Mouse (Mus musculus) large intestine, adult 2 months (tissue): ENCODE data around the gene Jazf1. TPM values are rescaled to one million over a fixed set of nuclear protein-coding genes. Genes with fewer than 3 reads are reported as not detected.
A peak's percentile ranks its signal among the peaks of the same experiment; 100 is the strongest.

Experiments used
- DNase-seq: peaks from one replicate; pipeline ENCODE4 v3.0.0-alpha.2; 2012; ENCODE audit warnings: low read depth, low spot score
- WGBS: fragments of 180-500 bp; shearing (Covaris S2); methylation state at CpG from one replicate; pipeline ENCODE4 v1.1.7; 2018; 5-methylcytosine and 5-hydroxymethylcytosine counted together
- polyA plus RNA-seq: library from polyadenylated mRNA; depleted of rRNA; stranded (reverse); fragments of >200 nt; gene quantifications from 2 replicates; pipeline ENCODE4 v1.2.3, GENCODE M21; 2012

Jazf1 gene
- polyA plus RNA-seq, 1 experiment: 0.66 TPM

DNA sequence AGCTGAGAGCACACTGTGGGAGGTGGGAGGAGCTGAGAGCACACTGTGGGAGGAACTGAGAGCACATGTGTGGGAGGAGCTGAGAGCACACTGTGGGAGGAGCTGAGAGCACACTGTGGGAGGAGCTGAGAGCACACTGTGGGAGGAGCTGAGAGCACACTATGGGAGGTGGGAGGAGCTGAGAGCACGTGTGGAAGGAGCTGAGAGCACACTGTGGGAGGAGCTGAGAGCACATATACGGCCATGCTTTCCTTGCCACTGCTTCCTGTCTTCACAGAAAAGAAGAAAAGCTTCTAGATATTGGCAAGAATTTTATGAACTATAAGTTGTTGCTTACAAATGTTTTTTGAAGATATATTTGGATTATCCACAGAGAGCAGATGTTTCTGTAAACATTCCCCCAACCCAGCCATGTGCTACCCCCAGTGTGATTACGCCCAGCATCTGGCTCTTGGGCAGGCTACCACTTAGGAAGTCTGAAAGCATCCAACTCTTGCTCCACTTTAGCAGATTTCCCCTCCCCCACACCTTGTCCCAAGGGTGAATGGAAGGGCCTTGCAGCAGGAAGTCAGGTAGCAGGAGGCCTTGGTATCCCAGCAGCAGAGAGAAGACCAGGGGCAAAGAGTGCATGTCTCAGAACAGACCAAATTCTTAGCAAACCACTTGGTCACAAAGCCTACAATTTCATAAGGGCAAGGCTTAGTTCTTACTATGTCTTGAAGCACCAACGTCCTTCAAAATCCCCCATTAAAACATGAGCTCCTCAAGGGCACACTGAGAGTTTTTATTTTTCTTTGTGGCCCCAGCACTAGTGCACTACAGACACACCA, 105.6 kb downstream of the Jazf1 start:
- whole genome bisulfite sequencing: 44% methylated on average over 4 of the region's 4 CpGs
- no peak for DNase-seq

DNA sequence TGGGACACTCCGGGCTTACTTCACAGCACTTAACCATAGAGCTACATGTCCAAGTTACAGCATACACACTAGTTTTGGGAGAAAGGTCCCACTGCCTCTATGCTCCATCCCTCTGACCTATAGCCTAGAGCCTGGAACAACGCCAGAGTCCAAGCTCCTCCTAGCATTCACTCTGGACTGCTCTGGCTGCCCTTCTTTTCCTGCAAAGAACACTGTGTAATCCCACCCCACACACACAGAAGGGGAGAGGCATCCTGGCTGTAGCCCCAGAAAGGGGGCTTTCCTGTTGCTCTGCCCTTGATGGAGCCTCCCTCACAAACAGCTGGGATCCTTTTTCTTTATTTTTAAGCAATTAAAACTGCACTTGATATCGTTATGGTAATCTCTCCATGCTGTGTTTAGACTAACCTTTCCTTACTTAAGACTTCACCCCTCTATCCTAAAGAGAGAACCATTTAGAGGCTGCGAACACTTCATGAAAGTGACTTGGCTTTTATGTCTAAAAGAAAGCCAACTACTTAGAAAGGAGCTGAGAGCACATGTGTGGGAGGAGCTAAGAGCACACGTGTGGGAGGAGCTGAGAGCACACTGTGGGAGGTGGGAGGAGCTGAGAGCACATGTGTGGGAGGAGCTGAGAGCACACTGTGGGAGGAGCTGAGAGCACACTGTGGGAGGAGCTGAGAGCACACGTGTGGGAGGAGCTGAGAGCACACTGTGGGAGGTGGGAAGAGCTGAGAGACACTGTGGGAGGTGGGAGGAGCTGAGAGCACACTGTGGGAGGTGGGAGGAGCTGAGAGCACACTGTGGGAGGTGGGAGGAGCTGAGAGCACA, 106.6 kb downstream of the Jazf1 start:
- DNase-seq: no peak
- 56% methylated on average over 6 of the region's 6 CpGs for WGBS

DNA sequence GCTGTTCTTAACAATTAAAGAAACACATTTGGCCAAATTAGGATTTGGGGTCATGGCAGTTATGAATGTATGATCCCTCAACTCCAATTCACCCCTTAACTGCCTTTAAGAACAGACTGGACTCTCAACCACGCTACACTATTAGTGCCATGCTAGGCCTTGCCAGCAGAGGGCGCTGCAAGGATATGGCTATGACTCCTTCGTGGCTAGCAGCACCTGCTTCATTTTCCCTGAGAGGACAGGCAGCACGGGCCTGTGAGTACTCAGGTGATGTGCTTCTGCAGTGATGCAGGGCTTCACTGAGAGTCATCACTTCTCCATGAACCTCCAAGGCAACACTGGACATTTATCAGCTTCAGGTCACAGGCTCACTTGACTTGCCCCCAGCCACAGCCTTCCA, 110.7 kb downstream of the Jazf1 start:
- 5% methylated on average over 4 of the region's 4 CpGs for WGBS
- DNase-seq: peak; percentile 22

GRCm38 (mm10) chr6:52956131-52956530, 112.3 kb downstream of the Jazf1 start:
- WGBS: 90% methylated on average over 2 of the region's 2 CpGs

GRCm38 (mm10) chr6:52955304-52955703, 113.1 kb downstream of the Jazf1 start:
- DNase-seq: no peak
- WGBS: 16% methylated on average over 2 of the region's 2 CpGs

More at GRCm38 (mm10) chr6:52956131-52956530, 112.3 kb downstream of the Jazf1 start:
- DNase-seq: no peak

DNA sequence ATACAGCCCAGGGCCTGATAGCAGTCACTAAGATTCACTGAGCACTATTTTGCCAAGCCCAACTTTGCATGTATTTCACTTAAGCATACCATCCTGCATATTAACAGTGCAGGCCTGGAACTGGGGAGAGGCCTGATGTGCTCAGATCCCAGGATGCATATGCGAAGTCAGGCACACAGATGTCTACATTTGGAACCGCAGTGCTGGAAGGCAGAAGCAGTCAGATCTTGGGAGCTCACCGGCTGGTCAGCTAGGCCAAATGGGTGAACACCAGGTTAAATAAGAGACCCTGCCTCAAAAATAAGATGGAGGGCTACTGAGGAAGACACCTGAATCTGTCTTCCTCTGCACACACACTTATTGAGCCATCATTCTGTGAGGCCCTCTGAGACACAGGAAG, 113.6 kb downstream of the Jazf1 start:
- 89% methylated on average over 3 of the region's 3 CpGs for WGBS
- DNase-seq: no peak

- no peak for DNase-seq
- WGBS: 47% methylated on average over 9 of the region's 9 CpGs
These were observed 114.0 kb downstream of the Jazf1 start for GRCm38 (mm10) chr6:52954441-52954840.

- WGBS: 81% methylated on average over 8 of the region's 8 CpGs
- DNase-seq: no peak
These were observed 115.9 kb downstream of the Jazf1 start for GRCm38 (mm10) chr6:52952526-52952900.

GRCm38 (mm10) chr6:52951871-52952525, 116.4 kb downstream of the Jazf1 start:
- WGBS: 85% methylated on average over 7 of the region's 7 CpGs
- no peak for DNase-seq

DNA sequence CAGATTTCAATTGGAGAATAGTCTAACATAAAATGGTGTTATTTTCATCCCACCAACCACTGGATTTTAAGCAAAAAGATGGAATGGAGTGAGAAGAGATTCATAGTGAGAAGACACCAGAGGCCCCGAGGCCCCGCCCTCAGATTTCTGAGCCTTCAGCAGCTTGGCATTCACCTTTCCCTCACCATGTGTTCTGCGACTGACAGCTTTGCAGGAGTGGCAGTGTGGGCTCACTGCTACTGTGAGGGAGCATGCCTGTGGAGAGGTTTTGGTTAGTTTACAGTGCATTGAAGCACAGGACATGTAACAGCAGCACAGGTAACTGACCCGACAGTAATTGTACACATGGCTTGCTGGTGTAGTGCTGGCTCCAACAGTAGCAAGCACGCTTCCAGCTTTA, 118.1 kb downstream of the Jazf1 start:
- 68% methylated on average over 5 of the region's 5 CpGs for WGBS
- no peak for DNase-seq

GRCm38 (mm10) chr6:52942534-52942933, 125.9 kb downstream of the Jazf1 start:
- WGBS: 73% methylated on average over 5 of the region's 5 CpGs
- no peak for DNase-seq

DNA sequence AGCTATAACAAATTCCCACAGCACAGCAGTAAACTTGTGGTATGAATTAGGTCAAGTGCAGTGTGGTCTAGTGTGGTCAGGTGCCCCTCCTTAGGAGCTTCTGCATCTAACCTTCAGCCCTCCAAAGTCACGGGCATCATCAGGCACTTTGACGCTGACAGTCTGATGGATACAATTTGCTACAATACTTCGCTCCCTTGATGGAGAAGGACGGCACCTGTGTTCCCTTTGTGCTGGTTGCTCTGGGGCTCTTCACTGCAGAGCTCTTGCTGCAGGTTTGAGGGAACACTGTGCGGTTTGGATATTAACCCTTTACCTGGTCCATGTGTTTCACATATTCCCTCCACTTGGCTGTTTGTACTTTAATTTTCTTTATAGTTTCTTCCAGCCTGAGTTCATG, 126.3 kb downstream of the Jazf1 start:
- WGBS: 78% methylated on average over 5 of the region's 5 CpGs
- no peak for DNase-seq

GRCm38 (mm10) chr6:52937916-52938315, 130.5 kb downstream of the Jazf1 start:
- no peak for DNase-seq
- WGBS: 43% methylated on average over 3 of the region's 3 CpGs

DNA sequence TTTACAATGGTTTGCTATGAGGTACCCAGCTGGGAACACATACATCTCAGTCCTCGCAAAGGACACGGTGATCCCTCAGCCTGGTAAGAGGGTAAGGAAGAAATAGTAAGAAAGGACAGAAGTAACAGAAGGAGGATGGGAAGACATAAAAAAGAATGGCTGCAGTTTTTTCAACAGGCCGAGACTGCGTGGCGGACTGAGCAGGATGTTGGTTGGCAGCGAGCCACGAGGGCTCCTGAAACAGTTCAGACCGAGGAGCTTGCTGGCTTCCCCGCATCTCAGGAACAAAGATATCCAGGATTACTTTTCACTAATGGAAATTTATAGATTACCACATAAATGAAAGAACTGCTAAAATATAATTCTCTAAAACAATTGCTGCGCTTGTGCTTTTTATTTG, 131.4 kb downstream of the Jazf1 start:
- 60% methylated on average over 10 of the region's 10 CpGs for WGBS
- DNase-seq: no peak

GRCm38 (mm10) chr6:52934021-52934420, 134.4 kb downstream of the Jazf1 start:
- WGBS: 91% methylated on average over 6 of the region's 6 CpGs
- DNase-seq: no peak

GRCm38 (mm10) chr6:52932603-52933178, 135.7 kb downstream of the Jazf1 start:
- no peak for DNase-seq
- 52% methylated on average over 7 of the region's 7 CpGs for WGBS

- 66% methylated on average over 12 of the region's 12 CpGs for WGBS
- no peak for DNase-seq
These were observed 139.1 kb downstream of the Jazf1 start for GRCm38 (mm10) chr6:52929358-52929757.

DNA sequence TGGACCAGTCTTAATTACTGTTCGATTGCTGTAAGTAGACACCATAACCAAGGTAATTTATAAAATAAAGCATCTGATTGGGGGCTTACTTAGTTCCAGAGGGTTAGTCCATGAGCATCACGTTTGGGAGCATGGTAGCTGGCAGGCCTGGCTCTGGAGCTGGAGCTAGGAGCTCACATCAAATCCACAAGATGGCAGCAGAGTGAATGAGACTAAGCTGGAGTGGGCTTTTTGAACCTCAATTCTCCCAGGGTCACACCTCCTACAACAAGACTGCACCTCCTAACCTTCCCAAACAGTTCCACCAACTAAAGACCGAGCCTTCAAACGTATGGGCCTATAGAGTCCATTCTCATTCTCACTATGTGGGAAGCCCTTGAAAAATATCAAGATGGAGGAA, 141.5 kb downstream of the Jazf1 start:
- WGBS: 79% methylated on average over 4 of the region's 4 CpGs
- DNase-seq: no peak

DNA sequence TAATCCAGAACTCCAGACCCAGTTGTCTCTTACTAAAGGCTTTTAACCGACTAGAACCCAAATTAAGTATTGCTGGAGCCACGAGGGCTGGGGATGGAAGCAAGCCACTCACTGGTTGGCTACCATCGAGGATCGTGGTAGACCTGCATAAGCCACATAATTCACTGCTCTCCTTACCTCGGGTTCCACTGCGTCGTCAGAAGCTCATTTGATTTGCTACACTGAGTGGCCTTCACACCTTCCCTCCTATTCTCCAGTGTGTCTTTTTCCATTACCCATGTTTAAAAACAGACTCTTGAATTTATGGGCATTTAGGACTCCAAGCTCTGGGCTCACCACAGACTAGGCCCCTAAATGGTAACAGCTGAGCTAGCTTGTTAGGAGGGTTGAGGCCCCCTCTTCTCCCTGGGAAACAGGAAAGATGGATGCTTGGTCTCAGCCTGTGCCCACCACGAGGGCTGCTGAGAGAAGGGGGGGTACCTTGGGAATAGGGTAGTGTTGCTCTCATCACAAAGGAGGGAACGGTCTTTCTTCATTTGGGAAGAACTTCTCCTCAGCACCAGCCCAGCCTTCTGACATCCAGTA, 142.9 kb downstream of the Jazf1 start:
- no peak for DNase-seq
- WGBS: 76% methylated on average over 9 of the region's 9 CpGs

DNA sequence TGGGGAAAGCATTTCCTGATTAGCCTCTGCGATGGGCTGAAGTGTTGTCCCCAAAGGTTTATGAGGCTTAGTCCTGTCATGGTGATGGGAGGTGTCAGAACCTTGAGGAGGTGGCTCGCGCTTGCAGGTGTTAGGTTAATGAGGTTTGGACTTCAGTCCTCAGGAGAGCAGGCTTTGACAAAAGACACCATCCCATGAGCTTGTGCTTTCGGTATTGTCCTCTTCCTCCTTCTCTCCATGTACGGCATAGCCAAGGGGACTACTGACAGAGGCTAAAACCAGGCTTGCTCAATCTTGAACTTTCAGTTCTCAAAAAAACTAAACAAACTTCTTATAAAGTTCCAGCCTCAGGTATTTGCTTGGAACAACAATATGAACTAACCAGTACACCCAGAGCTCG, 147.2 kb downstream of the Jazf1 start:
- 45% methylated on average over 6 of the region's 6 CpGs for WGBS
- peak; percentile 44 for DNase-seq
